In genomic region chr10:80294311-80294710, GRCm38 (mm10) we compare ENCODE assay signal across 1 mouse cellular context.
TF ChIP-seq lines count a peak whose summit lies in the region.

No protein-coding gene starts in this region.

TF ChIP-seq in MEL, 35 proteins besides CTCF, POLR2A, EP300 and RAD21:
- TF ChIP-seq E2F4 (IDR thresholded peaks at IDR 0.05; ENCODE audit: borderline replicate concordance, low read depth, low read length) = no peak
- TF ChIP-seq HCFC1 (IDR thresholded peaks at IDR 0.05; ENCODE audit: low read depth, low read length) = no peak
- no peak for TF ChIP-seq ELF1 (IDR thresholded peaks at IDR 0.05; ENCODE audit: low read depth, low read length)
- TF ChIP-seq USF1 (IDR thresholded peaks at IDR 0.05; ENCODE audit: low read depth, low read length) = no peak
- no peak for TF ChIP-seq KAT2A (conservative IDR thresholded peaks at IDR 0.05; ENCODE audit: low read depth, low read length)
- TF ChIP-seq ETS1 (IDR thresholded peaks at IDR 0.05; ENCODE audit: low read depth, low read length) = no peak
- no peak for TF ChIP-seq MEF2A (IDR thresholded peaks at IDR 0.05; ENCODE audit: extremely low read depth, insufficient replicate concordance, low read depth, low read length, poor library complexity, severe bottlenecking)
- TF ChIP-seq TBP (IDR thresholded peaks at IDR 0.05; ENCODE audit: low read depth, low read length) = no peak
- no peak for TF ChIP-seq GATA1 (IDR thresholded peaks at IDR 0.05; ENCODE audit: low read depth, low read length)
- no peak for TF ChIP-seq MAZ (IDR thresholded peaks at IDR 0.05; ENCODE audit: low read depth, low read length)
- TF ChIP-seq NRF1 (IDR thresholded peaks at IDR 0.05; ENCODE audit: insufficient read depth, low read depth, low read length, poor library complexity, severe bottlenecking) = no peak
- TF ChIP-seq ZKSCAN1 (IDR thresholded peaks at IDR 0.05; ENCODE audit: low read depth, low read length) = no peak
- TF ChIP-seq MYC (IDR thresholded peaks at IDR 0.05; ENCODE audit: low read depth, low read length) = no peak
- no peak for TF ChIP-seq MYB (IDR thresholded peaks at IDR 0.05; ENCODE audit: low read depth, low read length)
- TF ChIP-seq GABPA (IDR thresholded peaks at IDR 0.05; ENCODE audit: low read depth, low read length) = no peak
- TF ChIP-seq CHD1 (IDR thresholded peaks at IDR 0.05; ENCODE audit: low read depth, low read length) = no peak
- TF ChIP-seq MXI1 (IDR thresholded peaks at IDR 0.05; ENCODE audit: low read depth, low read length) = no peak
